Mouse (Mus musculus) megakaryocyte progenitor cell, adult 5-6 weeks (primary cell): ENCODE measurements at regions not wholly inside any gene's neighbourhood (a gene's known extent, or its start where the extent isn't known, plus 50 kb on each side); places are given as distances from the start of the nearest gene placed in this dataset.

Source experiments
- ATAC-seq: replicated peaks from 2 replicates; pipeline ENCODE4 v1.8.0; 2016; ENCODE audit warnings: mild to moderate bottlenecking, moderate TSS enrichment, inconsistent platforms; ENCODE audit not compliant: poor library complexity

DNA sequence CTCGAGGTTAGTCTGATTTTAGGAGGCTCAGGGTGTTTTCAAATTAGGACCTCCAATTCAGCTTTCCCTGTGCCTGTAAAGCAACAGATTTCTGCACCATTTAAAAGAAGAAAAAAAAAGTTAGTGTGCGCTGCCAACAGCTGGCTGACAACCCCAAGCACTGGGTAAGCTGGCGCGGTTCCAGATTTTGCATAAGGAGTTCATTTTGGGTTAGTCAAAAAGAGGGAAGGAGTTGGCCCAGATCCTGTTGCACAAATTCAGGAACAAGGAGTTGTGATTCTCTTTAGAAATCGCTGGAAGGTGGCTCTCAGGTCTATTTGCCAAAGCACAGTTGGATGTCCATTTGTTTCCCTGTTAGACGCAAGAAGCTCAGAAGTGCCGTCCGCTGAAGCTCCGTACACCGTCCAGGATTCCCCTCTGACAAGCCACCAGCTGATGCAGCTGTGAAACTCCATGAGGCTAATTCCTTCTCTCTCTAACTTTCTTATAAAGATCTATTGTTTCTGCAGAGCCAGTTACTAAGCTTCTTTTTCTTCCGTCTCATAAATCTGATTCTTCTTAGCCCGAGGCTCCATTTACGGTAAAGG, 184.6 kb downstream of the Cand1 start:
- peak; percentile 38; the same call in 1 of the 2 replicates for ATAC-seq

DNA sequence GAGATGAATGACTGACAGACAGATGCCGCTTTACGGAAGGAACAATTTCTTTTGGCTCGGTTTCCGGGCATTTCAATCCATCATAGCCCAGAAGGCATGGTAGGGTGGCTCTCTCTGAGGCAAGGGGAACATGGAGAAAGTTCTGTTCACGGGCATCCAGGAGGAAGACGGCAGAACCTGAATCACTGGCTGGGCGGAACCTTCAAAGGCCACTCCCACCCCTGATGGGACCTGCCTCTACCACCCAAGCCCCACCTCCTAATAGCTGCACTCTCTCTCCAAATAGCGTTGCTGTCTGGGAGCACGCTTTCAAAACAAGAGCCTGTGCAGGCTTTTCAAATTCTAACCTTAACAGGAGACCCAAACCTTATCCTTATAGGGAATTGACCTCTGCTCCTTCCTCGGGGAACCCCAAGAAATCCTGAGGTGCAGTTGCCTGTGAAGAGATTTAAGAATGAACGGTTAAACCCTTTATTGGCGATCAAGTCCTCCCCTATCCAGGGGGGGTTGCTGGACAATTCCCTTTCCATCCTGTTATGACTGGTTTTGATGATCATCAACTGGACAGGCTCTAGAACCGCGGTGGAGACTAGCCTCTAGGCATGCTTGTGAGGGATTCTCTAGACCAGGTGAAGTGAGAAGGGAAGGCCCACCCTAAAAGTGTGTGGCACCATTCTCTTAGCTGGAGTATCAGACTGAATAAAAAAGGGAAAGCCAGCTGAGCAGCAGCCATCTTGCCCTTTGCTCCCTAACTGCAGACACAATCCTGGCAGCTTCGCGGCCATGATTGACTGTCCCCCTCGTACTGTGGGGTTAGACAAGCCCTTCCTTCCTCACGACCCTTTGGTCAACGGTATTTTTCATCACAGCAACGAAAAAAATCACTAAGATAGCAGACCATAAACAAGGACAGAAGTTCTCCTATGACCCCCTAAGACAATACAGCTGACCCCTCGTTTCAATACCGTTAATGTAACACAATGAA, 184.5 kb upstream of the Dyrk2 start:
- ATAC-seq, result no peak

DNA sequence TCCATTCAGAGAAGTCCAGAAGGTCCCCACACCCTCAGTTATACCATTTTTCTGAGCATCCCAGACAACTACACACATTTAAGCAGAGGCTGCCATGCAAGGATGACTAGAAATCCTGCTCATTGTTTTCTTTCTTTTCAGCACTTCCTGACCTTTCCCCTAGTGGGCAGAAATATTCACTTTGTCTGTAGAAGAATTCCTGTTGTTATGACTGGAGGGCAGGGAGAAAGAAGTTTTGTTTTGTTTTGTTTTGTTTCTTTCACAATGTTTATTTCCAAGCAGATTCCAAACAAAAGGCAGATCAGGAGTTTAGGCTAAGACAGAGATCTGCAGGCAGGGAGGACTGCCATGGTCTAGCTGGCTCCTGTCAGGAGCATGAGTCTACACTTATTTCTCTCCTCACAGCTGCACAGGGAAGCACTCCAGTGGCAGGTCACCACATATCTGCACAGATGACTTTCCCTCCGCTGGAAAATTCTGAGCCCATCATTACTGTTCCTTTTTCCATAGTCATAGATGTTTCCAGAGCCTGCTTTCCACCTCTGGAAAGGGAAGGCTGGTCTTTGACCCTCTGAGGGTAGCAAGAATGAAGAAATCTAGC, 182.5 kb upstream of the Dyrk2 start:
- no peak for ATAC-seq

DNA sequence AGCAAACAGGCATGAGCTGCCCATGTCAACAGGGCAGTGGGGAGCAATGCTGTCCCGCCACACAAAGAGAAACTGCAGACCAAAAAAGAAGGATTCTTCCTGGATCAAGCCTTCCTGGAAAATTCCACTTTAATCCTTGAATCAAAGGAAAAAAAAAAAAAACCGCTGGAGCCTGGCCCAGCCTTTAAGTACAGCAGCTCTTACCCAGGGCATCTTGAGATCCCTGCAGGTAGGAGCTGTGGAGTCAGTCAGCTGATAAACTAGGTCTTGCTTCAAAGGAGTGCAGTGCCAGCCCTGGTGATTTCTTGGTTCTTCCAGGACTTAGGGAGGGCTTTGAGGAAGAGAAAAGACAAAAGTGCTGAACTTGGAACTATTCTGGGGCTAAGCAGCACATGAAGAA, 181.6 kb upstream of the Dyrk2 start:
- no peak for ATAC-seq

DNA sequence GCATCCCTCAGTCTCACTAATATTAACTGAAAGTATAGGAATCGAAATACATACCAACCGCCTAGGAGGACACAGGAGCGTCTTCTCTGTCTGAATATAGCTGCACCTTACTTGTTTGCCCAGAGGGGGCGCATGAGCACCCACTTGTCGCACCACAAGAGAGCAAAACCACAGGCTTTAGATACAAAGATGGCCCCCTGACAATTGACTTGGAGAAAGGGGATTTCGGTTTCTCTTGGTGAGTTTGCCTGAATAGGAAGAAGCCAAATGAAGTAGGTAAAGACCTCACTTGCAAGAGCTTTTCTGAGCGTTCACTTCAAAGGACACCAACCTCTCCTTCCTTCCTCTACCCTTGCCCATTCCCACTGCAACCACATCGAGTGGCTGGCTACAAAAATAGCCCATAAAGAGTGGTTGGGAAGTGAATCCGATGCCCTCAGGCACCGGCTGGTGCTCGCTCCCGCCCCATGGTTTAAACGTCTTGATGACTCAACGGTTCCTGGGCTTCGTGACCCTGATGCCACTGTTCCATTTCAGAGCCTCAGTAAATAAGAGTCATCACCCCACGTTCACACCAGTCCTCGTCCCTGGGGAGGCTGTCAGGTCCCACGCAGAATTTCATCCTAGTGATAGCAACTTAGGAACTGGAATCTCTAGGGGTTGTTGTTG, 180.1 kb upstream of the Dyrk2 start:
- peak; percentile 90 for ATAC-seq

DNA sequence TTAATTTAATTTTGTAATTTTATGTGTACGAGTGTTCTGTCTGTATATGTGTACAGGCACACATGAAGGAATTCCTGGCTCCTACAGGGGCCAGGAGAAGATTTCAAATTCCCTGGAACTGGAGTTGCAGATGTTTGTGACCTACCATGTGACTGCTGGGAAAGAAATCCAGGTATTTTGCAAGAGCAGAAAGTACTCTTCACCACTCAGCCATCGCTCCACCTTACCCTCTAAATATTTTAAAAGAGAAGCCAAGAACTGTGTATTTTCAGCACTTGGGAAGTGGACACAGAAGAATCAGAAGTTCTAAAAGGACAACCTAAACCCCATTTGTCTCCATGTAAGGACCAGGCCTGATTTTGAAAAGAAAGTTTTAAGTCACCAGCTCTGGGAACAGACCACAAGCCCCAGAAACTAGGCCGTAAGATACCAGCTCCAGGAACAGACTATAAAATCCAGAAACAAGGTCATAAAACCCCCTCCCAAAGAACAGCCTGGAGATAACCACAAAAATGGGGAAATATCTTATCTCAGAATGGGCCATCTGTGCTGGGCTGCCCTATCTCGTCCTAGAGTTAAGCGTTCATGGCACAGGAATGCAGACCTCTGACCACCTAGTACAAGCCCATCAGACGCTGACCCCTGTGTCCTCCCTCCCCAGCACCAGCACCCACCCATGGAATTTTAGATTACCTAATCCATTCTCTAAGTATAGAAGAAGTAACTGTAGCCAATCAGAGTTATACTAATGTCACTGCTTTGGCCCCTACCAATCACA, 178.8 kb upstream of the Dyrk2 start:
- no peak for ATAC-seq

DNA sequence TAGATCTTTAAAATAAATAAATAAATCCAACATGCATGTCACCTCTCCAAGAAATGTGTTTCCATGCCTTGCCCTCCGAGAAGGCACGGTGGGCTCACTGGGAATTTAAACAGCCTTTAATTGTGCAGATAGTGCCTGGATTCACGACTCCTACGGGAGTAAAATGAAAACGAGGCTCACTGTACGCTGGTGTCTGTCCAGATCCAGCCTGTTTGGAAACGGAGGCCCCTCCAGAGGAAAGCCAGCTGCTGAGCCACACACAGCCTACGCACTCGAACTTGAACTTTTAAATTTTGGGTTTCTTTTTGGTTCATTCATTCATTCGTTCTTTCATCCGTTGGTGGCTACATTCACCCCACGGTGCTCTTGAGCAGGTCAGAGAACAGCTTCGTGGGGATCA, 175.1 kb upstream of the Dyrk2 start:
- ATAC-seq, result no peak

DNA sequence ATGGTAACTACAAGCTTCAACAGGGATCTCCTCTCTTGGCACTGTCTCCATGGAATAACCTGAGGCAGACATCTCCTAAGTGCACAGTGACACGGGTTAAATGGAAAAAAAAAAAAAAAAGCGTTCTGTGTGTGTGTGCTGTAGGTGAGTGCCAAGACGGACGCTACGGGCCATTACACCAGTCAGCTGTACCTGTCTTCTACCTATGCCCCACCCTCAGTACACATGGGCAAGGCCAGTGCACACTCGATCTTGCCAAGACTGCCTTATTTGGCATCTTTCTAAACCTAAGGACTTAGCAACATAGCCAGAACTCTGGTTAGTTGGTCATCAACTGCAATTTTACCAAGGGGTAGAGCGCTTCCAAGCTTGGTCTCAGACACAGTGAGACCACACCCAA, 173.1 kb upstream of the Dyrk2 start:
- no peak for ATAC-seq

DNA sequence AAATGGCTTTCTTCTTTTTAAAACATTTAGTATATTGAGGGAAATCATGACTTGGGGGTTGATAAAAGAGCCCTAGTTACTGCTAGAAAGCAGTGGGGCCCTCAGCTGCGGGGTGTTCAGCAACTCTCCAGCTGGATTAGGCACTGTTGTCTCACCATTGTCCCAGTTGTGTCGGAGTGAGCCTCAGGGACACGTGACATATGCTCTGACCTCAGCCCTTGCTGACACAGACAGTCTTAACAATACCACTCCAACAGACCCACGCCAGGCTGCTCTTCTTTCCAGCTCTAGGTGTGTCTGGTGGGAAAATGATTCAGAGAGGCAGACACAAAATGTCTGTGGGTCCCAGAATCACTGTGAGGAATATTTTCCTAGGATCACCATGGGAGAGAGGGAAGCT, 170.2 kb upstream of the Dyrk2 start:
- no peak for ATAC-seq

DNA sequence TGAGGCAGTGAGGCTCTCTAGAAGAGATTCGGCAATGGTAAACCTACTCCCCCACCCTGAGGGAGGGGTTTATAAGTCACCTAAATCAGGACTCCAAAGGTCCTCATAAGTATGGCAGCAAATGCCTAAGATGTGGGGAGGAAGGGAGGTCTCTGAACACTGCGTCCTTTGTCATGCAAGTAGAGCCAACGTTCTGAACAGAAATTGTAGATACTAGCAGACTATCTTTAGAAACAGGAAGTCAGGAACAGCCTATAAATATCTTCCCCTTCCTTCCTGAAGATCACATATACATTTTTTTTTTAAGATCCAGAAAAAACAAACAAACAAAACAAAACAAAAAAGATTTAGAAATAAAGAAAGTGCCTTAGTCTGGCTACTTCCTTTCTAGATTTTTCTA, 169.7 kb upstream of the Dyrk2 start:
- ATAC-seq, result 0 out of 2 replicates have a peak, but pooled peaks have one; percentile 38

DNA sequence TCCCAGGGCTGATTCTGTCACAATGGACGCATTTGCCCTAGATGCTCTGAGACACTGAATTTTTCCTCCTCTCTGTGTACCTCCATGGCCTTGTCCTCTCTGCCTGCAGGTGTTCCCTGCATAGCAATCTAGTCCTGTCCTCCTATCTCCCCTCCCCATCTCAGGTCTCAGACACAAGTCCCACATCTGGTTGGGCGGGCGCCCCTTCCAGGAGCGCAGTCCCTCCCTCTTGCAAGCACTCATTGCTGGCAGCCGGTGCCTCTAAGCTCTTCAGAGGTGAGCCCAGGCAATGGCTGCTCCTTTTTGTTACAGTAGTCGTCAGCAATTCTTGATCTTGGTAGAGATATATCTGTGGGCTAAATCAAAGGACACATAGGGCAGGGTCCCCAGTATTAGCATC, 169.0 kb upstream of the Dyrk2 start:
- ATAC-seq, result no peak

DNA sequence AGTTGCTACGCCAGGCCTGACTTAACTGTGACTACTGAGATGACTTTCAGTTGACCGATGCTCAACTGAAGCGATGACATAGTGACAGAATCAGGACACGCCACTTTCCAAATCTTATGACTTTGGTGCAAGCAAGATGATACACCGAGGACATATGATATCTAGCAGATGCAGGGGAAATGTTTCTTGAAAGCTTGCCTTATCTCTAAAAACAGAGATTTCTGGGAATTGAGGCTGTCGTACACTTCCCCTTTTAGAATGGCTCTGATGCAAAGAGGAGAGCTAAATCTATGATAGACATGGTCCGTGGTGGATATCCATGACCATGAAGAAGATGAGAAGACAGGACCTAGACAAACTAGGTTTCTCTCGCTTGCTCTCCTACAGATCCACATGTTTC, 167.8 kb upstream of the Dyrk2 start:
- peak; percentile 55 for ATAC-seq

DNA sequence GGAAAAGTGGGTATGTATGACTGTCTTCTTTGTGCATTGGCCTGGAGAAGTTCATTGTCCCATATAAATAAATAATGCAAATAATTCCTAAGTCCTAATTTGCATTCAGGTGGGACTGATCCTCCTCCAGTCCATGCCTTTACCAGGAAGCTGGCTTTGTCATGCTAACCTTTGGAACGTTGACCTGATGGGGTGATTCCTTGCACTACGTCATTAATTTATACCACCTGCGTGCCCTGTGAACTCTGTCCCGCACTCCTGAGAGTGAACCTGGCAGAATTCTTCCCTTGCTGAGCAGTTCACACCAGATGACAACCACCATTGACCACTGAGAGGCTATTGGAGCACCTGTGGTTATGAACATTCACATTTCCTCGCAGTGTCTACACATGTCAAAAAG, 165.9 kb upstream of the Dyrk2 start:
- ATAC-seq, result no peak

DNA sequence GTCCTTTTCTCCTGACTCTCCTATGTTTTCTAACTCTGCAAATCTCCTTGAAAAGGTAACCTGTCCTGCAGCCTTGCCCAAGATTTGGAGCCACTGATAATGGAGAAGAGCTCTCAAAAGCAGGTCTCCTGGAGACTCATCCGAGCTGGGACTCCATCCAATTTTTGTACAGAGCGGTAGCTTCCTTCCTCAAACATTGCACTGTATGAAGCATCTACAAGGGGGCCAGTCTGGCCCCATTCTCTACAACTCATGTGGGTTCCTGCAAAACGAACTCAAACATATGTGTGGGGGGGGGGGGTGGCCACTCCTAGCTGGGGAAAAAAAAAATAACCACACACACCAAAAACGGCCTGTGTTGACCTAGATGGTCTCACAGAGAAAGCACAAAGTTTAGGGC, 164.4 kb upstream of the Dyrk2 start:
- ATAC-seq, result peak; percentile 49

DNA sequence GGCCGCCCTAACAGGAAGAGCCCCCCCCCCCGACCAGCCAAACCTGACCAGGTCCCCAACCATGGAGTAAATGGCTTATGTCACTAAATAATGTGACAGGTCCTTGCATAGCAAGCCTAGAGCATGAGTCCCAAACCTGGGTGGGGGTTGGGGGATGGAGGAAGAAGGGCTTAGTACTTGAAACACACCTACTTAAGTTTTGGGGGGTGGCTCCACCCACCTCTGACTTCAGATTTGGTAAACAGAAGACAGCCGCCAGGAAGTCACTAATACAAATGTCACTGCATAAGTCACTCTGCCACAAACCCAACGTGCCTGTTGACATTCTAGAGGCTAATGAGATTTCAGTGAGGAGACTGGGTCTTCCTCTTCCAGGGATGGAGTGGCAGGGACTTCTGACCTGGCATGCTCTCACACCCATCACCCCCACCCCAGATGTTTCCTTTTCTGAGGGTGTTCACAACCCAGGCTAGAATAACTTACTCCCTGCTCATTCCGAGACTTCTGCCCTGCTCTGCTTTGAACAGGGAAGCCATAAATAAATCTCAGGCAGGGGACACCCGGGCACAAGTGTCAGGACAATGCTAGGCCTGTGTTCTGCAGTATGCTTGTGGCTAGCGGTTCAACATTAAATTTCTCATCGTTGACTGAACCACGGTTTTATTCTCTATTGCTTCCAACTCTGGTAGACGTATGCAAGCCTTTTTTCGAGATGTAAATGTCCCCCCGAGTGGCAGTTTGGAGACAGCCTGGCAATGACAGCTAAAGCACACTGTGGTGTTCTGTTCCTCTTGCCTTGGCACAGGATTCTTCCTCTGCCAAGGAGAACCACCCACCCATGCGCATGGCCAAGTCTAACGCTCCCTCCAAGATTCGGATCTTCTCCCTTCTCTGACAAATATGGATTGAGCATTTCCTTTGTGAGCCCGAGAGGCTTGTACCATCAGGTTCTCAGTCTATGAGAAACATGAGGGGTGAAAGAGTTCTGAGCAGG, 161.6 kb upstream of the Dyrk2 start:
- ATAC-seq, result no peak

DNA sequence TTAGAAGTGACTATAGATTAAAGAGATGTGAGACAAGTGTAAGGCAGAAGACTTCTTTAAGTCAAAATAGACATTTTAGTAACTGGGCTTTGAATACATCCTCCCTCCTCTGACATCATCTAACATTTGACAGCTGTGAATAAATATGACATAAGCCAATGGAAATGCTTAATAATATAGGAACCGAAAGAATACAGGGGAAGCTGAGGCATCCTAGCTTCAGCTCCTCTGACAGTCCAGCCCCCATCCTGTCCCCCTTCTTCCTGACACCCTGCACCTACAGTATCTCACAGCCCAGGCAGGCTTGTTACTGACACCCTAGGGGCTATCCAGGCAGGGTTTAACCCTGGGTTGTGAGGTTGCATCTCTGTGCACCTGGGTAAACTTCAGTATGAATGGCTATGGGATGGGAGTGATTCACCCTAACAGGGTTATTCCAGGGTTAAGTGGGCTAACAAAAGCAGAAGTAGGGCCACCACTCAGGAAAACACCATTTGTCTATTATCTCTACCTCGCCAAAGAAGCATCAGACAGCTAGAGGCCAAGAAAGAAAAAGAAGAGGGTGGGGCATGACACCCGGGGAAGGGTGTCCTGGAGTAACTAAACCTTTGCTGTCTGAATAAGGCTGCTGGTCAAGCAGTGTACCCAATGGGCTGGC, 158.6 kb upstream of the Dyrk2 start:
- ATAC-seq, result peak; percentile 71

DNA sequence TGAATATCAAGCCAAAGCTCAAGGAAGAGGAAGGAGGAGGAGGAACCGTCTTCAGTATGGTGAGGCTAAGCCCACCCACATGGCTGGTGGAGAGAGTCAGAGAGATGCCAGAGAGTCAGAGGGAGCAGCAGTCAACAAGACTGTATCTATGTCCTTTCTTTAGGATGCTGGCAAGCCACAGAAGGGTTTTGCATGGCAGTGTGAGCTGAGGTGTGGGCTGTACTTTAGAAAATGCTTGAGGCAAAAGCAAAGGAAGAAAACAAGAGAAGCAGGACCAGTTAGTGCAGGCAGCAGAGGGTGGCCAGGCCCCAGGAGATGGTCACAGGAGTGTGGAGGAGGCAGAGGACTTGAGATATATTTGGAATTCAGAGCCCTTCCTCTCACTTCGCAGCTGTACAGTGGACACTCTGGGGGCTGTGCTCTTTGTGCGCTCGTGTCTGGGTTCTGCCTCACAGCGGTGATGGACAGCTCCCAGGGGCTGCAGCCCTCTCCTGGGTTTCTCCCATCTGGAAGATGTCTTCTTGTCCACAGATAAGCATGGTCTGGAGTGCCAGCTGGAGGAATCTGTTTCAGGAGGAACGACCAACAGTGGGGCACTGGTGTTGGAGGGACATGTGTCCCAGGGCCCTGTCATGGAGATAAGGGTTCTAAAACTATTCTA, 157.4 kb upstream of the Dyrk2 start:
- ATAC-seq, result peak; percentile 39; the same call in 1 of the 2 replicates

DNA sequence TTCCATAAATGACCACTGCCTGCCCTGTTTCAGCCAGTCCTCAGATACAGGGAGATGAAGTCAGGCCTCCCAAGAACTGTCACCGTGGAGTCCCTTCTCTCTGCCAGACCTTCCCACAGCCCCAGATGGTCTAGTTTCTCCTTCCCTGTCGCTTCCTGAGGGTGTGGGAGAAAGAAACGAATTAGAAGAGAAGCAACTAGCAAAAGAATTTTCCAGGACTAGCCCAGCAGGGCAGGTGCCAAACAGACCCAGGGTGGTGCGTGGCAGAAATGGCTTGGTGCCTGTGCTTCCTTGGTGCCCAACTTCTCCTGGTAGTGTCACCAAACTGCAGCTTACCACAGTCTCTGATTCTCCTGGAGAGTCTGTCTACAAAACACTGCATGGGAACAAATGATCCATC, 156.3 kb upstream of the Dyrk2 start:
- ATAC-seq, result no peak
